Mouse (Mus musculus) embryonic fibroblast, embryonic 13.5 days (primary cell): Measurements from ENCODE around the gene Rasgef1a.

Source experiments
- CTCF ChIP-seq: IDR thresholded peaks from 2 replicates; pipeline ENCODE4 v1.5.1; 2011; ENCODE audit warnings: mild to moderate bottlenecking, control low read depth, low read length, moderate library complexity, borderline replicate concordance; ENCODE audit not compliant: insufficient read depth
- POLR2A ChIP-seq: IDR thresholded peaks from 2 replicates; pipeline ENCODE4 v1.6.1; 2011; ENCODE audit warnings: low read depth, mild to moderate bottlenecking, control low read depth, low read length, moderate library complexity

DNA sequence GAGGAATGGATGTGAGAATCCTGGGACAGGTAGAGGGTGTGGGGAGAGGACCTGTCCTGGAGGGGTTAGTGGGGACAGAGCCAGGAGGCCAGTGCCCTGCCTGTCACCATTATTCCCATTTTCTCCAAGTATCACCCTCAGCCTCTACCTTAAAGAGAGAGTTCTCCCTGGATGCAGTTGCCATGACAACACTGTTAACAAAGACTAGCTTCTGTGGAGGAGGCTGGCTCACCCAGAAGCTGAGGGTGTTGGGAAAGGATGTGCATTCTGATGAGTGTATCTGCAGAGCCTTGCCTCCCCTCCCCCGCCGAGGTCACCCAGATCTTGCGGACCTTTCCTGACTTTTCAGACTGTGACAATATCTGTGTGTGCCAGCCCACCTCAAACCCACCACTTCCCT, 4.7 kb downstream of the Rasgef1a start:
- no peak for TF ChIP-seq CTCF
- TF ChIP-seq POLR2A: no peak
